Mouse (Mus musculus): Measurements from ENCODE around the gene Lrwd1.

The Lrwd1 gene

DNA sequence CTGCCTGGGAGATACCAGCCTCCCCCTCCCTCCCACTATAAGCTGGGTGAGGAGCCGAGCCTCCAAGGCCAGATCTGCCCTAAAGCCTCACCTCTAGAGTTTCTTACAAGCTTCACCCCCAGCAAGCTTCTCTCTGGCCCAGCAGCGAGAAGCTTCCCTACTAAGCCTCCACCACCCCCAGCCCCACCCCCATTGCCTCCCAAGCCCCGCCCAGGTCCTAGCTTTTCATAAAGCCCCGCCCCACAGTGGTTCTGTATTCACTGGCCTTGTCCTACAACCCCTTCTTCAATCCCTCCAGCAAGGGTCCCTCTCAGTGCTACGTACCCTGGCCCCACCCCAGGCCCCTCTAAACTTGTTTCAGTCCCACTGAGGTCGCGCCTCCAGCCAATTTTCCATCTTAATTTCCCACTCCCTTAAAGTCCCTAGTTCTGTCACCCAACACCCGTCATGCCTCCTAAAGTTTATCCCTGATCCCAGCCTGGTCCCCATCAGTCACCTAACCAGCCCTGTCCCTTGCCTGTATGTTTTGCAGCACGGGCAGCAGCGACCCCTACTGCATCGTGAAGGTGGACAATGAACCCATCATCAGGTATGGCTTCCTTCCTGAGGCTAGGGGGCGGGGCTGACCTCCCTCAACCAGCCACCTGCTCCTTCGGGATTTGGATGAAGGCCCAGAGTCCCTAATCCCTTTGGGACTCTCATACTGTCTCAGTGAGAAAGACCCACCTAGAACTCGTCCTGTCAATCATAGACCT, 46.9 kb downstream of the Lrwd1 start:
- no peak for DNase-seq

DNA sequence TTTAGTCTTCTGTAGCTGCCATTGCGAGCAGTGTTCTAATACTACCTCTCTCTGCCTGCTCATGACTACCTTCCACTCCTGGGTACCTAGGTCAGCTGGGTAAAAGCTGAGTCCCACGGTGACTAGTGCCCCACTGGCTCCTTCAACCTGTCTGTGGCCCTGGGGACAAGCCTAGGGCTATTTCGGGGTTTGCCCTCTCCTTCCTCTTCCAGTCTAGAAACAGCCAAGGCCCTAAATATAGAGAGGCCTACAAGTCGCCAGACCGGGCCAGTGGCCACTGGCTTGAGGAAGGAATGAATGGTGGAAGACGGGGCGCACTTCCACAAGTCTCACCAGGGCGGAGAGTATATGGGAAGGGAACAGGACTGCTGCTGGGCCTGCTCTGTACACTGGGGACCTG, 49.6 kb downstream of the Lrwd1 start:
- DNase-seq, result no peak

DNA sequence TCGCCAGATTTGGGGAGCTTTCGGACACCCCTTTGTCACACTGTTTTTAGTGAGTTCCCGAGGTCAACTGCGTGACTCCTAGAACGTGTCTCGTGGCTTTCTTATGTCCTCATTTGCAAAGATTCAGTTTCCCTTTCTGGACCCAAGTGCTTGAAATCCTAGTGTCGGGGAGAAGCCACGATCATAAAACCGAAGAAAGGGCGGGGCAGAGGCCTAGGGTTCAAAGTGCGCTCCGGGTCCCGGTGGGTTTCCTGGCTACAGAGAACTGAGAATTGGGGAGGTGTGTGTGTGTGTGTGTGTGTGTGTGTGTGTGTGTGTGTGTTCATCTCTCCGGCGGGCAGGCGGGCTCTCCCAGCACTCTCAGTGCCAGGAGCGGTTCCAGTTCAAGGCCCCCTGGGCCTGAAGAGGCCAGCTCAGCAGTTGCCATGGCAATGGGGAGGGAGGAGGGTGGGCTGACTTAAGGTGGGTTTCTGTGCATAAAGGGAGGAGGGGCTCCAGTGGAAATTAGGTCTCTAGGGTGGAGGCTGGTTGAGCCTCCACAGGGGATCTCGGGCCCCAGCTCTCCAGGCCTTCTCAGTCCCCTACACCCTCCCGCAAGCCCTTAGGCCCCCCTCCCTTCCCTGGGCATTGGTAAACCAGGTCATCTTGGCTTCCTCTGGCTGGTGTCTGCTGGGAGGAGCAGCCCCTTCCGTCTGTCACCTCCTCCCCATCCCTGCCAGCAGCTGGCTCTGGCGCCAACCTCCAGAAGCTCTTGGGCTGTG, 50.8 kb downstream of the Lrwd1 start:
- DNase-seq, result peak; percentile 17

DNA sequence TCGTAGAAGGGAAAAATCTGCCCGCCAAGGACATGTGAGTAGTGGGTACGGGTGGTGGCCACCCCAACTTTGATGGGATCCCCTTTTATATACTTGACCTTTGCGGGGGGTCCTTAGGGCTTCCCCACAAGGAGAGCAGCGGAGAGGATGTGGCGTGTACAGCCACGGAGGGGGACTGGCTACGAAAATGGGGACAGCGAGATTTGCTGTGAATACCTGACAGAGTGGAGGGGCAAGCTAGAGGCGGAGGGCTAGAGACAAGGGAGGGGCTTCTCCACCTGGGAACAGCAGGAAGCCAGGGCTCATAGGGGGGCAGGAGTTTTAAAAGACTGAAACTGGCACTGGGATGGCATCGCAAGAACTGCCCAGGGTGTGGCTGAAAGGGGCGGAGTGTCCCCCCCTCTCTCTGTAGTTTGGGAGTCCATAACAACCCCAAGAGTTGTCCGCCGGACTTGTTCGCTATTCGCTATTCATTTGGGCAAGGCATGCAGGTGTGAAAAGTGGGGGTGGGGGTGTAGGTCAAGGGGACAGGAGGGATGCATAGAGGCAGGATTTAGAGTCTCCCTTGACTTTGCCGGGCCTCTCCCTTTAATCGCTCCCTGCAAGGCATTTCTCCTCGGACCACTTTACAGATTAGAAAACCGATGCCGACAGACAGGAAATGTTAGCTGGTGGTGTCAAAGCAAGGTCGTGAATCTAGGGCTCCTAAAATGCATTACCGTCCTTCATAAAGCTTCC, 51.6 kb downstream of the Lrwd1 start:
- DNase-seq, result no peak

DNA sequence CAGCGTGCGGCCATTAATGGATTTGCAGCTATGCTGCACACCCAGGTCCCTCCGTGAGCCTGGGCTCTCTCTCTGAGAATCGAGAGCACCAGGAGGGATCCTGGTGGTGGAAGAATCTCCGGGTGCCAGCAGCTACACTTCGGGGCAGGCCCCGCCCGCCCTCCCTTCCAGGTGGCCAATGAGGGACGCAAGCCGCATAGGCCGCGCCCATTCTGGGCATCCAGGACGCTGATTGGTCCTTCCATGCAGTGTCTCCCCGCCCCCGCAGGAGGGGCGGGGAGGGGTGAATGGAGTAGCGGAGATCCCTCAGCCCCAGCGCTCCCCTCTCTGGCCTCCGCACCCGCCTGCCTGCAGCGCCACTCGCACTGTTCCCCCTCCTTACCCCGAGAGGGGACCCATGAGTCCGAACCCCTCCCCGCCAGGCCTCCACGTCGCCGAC, 52.2 kb downstream of the Lrwd1 start, which contains the start of gene Rasa4:
TSS of gene Rasa4 (plus strand) at position 248 of the 439 bp plus-strand sequence.
- peak; percentile 93 for DNase-seq

DNA sequence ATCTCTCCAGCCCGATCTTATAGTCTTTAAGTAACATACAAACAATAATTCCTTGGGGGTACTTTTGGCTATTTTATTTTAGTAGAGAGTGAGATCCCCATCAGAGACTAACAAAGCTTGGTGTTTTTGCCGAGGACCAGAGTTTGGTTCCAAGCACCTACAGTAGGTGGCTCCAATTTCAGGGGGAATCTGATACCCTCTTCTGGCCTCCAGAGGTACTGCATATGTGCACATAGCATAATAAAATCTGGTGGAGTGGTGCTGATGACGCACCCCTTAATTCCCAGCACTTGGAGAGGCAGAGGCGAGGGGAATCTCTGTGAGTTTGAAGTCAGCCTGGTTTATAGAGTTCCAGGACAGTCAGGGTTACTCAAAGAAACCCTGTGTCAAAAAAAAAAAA, 53.5 kb downstream of the Lrwd1 start:
- DNase-seq, result no peak

DNA sequence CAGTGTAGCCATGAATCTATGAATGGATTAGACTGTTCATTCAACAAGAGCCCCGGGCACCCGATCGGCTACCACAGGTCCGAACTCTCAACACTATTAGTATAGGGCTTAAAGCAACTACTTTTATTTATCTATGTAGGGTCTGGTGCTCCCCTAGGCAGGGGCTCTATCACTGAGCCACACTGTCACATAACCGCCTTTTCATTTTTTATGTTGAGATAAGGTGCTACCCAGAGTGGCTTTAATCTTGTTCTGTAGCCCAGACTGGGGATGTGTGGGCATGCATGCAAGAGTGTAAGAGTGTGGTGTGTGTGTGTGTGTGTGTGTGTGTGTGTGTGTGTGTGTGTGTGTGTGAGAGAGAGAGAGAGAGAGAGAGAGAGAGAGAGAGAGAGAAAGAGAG, 57.7 kb downstream of the Lrwd1 start:
- DNase-seq, result no peak

DNA sequence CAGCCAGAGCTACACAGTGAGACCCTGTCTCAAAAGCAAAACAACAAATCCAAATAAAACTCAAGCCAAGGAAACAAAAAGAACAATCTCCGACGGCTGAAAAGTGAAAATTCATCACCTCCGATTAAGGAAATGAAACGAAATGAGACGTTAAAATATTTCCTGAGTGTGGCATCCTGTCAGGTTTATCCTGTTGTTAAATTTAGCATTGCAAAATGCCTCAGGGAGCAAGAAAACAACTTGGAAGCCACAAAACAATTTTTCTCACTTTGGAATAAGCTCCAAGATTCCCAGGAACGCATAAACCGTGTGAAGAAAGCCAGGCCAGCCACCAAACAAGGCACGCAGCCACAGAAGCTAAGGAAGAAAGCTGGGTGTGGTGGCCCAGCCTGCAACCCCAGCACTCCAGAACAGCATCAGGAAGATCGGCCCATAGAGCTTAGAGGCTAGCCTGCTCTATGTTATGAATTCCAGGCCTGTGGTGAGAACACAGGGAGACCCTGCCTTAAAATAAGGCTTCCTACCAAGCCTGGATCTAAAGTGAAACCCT, 58.8 kb downstream of the Lrwd1 start:
- peak; percentile 36 for DNase-seq

DNA sequence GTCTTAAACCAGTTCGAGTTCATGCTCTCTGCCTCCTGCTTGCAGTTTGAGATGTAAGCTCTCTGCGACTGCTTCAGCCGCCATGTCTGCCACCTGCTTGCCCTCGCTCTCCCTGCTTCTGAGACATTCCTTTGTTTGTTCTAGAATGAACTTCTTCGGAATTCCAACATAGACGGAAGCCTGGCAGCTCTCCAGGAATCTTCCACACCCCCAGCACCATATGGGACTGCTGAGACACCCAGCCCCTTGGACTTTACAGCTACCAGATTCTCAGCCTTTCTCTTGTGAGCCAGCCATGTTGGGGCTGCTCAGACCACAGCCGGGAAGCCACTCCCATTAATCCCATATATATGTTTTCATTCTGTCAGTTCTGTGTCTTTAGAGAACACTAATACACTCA, 59.6 kb downstream of the Lrwd1 start:
- DNase-seq, result no peak

DNA sequence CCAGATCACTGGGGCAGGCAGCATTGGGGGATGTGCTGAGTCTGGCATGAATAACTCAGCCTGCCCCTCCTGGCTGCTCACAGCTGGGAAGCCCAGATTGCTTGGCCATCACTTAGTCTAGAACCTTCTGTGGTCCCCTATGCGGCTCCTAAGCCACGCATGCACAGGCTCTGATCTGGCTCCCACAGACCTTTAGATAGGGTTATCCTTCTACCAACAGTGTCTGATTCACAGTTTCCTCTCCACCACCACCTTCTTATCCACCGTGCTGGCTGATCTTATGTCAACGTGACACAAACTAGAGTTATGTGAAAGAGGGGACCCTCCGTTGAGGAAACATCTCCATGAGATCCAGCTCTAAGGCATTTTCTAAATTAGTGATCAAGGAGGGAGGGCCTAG, 60.8 kb downstream of the Lrwd1 start:
- no peak for DNase-seq

DNA sequence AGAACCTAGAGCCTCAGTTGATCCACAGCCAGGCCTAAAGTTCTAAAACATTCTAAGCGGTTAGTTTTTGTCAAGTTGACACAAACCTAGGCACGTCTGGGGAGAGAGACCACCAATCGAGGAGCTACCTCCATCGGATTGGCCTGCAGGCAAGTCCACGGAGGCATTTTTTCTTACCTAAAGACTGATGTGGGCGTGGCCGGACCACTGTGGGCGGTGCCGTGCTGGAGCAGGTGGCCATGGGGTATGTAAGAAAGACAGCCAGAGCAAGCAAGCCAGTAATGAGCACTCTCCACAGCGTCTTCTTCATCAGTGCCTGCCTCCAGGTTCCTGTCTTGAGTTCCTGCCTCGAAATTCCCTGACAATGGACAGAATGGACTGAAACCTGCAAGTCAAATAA, 62.3 kb downstream of the Lrwd1 start:
- no peak for DNase-seq

DNA sequence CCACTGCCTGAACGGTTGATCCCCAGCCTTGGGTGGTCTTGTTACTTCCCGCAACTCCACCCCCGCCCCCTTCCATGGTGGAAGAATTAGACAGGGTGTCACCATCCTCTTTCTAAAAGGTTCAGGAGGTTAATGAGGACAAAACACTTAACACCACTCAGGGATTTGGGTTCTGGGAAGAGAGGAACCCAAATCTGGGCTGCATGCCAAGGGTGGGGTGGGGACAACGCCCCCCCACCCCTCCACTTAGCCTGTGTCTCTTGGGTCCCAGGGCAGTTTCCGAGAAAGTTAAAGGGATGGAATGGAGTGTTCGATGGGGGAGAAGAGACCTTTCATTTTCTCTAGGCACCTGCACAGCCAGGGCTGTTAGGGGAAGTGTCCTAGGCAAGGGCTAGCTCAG, 62.8 kb downstream of the Lrwd1 start:
- DNase-seq, result no peak
